Mouse (Mus musculus) layer of hippocampus, postnatal 14 days (tissue): ENCODE data around the gene Gclc. TPM values are rescaled to one million over a fixed set of nuclear protein-coding genes. Genes with fewer than 3 reads are reported as not detected.

Experiments used
- total RNA-seq, 2 experiments: library from RNA; stranded (reverse); gene quantifications; 2 replicates each; pipeline ENCODE4 v1.2.3; 2021

The Gclc gene
- total RNA-seq, 2 experiments from 2014 or later, result 40.4 to 41.6 TPM

Other genes starting within 250 kb of the Gclc start
- gene Lrrc1, start 209.7 kb upstream of the Gclc start, total RNA-seq, result 1 to 10 TPM; 7.3 to 7.8 TPM
- gene Klhl31, start 118.0 kb upstream of the Gclc start, total RNA-seq, result under 1 TPM; 0.07 to 0.12 TPM
- gene Elovl5, start 162.8 kb downstream of the Gclc start, total RNA-seq, result 10 to 100 TPM; 89.1 to 89.5 TPM